Mouse (Mus musculus): Measurements from ENCODE around the gene Dcst1. TPM values are rescaled to one million over a fixed set of nuclear protein-coding genes. Genes with fewer than 3 reads are reported as not detected.

Dcst1 gene
- polyA plus RNA-seq, 1 experiment from 2014 or later, result 1.3 TPM

DNA sequence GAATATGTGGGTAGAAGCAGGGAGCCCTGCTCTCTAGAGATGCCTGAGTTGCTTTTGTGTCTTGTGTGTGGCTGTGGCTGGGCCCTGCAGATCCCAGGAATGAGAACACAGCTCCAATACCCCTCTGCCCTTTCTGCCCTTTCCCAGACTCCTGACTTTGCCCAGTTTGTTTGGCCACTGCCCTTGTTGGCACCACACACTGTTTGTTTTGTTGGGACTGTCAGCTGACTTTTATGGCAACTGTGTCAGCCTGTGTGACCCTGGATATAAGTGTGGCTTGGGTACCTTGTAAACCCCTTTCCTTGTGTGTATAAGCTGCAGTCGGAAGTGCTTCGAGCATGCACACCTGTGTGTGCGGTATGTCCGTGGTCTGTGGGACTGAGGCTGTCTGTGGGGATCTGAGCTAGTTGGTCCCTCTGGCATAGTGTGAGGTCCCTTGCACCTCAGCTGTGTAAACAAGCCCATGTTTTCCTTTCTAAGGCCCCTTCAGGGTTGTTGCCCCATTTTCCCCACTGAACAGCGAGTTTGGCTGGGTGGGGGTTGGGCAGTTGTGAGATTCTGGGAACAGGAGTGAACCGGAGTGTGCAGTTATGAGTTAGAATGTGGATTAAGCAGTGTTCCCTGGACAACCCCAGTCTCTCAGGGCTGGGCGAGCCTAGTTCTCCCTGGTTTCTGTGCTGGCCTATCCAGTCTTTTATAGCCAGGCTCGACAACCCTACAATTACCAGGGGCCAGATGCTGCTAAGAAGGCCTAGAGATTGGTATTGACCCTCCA is 59.3 kb downstream of the Dcst1 start:
- no peaks in the 10 kb centered on the region for H3K27me3 ChIP-seq
- POLR2A ChIA-PET, result interaction anchor here (0.5 to 1.2 kb wide), 3 partner anchors 57 to 89 kb away, joined by 3 to 4 read pairs (median 3); partner anchors contain the start of genes Trim46 and Zbtb7b
- DNase-seq (ENCODE audit: low read depth, low spot score) (no peak), ATAC-seq (no peak)
- CTCF ChIA-PET, result interaction anchor here (0.8 to 4.4 kb wide), 9 partner anchors 8 to 60 kb away, joined by 3 to 17 read pairs (median 4); partner anchors contain the start of genes Efna1, Krtcap2 and Trim46
- in situ Hi-C loops (cut with MboI; ENCODE audit: low pct_unique_long_range_greater_than_20kb), result loop anchor here (5.0 kb wide), 1 partner anchor 58 kb away; the partner anchor contains the start of genes Krtcap2 and Trim46
- TF ChIP-seq CTCF (IDR thresholded peaks at IDR 0.05), result no peak

DNA sequence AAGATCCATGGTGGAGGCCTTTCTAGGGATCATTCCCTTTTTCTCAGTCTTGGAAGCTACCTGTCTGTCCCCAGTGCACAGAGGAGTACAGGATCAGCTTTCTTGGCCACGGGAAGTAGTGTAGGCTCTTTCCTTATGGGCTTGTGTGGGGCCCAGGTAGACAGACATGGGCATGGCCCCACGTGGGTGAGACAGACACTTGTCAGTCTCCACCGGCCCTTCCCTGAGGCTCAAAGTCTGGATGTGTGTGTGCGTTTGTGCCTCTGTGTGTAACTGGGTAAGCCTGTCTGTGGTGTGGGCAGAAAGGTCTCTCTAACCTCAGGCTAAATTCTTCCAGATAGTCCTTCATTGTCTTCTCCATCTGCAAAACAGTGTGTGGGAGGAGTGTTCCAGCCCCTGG is 59.9 kb downstream of the Dcst1 start:
- DNase-seq (ENCODE audit: low read depth, low spot score) (no peak), ATAC-seq (no peak)
- ChIA-PET CTCF (interaction anchor here (0.9 to 4.4 kb wide), 8 partner anchors 8 to 59 kb away, joined by 3 to 17 read pairs (median 4); partner anchors contain the start of genes Efna1, Krtcap2 and Trim46), POLR2A (no interaction called here)
- in situ Hi-C loops (cut with MboI; ENCODE audit: low pct_unique_long_range_greater_than_20kb), result loop anchor here (5.0 kb wide), 1 partner anchor 58 kb away; the partner anchor contains the start of genes Krtcap2 and Trim46
- no peak for TF ChIP-seq CTCF (IDR thresholded peaks at IDR 0.05)
- no peaks in the 10 kb centered on the region for H3K27me3 ChIP-seq

DNA sequence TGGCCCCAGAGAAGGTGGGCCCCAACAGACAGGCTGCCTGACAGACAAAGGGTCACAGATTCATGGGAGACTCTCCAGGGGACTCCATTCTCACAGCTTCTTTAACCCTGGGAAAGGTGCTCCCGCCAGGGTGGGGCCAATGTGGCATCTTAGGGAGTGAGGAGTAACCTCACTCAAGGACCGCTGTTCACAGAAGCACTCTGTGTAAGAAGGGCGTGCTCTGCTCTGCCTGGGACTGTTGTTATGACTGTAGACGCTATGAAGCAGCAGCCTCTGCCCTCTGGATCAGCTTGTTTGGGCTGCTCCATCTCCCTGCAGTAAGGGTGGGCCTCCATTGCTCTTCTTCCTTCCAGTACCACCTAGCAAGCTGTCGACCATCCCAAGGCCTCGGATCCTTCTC is 60.6 kb downstream of the Dcst1 start:
- no peak for DNase-seq (ENCODE audit: low read depth, low spot score)
- POLR2A ChIA-PET, result no interaction called here
- H3K27me3 ChIP-seq, result no peaks in the 10 kb centered on the region
- ATAC-seq, result no peak
- TF ChIP-seq CTCF (IDR thresholded peaks at IDR 0.05), result no peak
- in situ Hi-C loops (cut with MboI; ENCODE audit: low pct_unique_long_range_greater_than_20kb), result no loop called here
- CTCF ChIA-PET, result interaction anchor here (0.9 to 4.4 kb wide), 7 partner anchors 11 to 58 kb away, joined by 3 to 17 read pairs (median 3); partner anchors contain the start of genes Efna1, Krtcap2 and Trim46

DNA sequence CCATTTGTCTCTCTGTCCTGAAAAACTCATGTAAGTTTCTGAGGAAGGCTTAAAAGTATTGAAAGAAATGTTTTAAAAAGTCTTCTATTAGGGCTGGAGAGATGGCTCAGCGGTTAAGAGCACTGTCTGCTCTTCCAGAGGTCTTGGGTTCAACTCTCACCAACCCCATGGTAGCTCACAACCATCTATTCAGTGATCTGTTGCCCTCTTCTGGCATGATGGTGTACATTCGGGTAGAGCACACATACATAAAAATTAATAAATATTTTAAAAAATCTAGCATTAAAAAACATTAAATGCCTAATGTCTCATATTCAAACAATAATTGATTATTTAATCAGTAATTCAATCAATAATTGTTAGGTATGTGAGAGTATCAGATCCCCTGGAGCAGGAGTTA is 64.5 kb downstream of the Dcst1 start:
- ChIA-PET POLR2A (interaction anchor here (1.1 kb wide), 1 partner anchor 13 kb away, joined by 3 read pairs; no protein-coding TSS in a partner anchor), CTCF (interaction anchor here (0.6 to 7.5 kb wide), 10 partner anchors 8 to 107 kb away, joined by 3 to 66 read pairs (median 6); partner anchors contain the start of genes Krtcap2 and Trim46)
- in situ Hi-C loops (cut with MboI; ENCODE audit: low pct_unique_long_range_greater_than_20kb), result no loop called here
- no peaks in the 10 kb centered on the region for H3K27me3 ChIP-seq
- ATAC-seq (no peak), DNase-seq (ENCODE audit: low read depth, low spot score) (no peak)
- no peak for TF ChIP-seq CTCF (IDR thresholded peaks at IDR 0.05)

Other genes starting within 250 kb of the Dcst1 start
- gene Pklr, start 229.1 kb downstream of the Dcst1 start, polyA plus RNA-seq (2021), result 22.0 TPM
- 6.2 TPM for gene Hcn3, start 205.1 kb downstream of the Dcst1 start, polyA plus RNA-seq (2021)
- 74.8 TPM for gene Clk2, start 200.5 kb downstream of the Dcst1 start, polyA plus RNA-seq (2021)
- gene Scamp3, start 187.8 kb downstream of the Dcst1 start, polyA plus RNA-seq (2021), result 175 TPM
- 37.6 TPM for gene Fam189b, start 182.1 kb downstream of the Dcst1 start, polyA plus RNA-seq (2021)
- 141 TPM for gene Gba, start 162.3 kb downstream of the Dcst1 start, polyA plus RNA-seq (2021)
- gene Thbs3, start 150.1 kb downstream of the Dcst1 start, polyA plus RNA-seq (2021), result 86.6 TPM
- 215 TPM for gene Mtx1, start 138.2 kb downstream of the Dcst1 start, polyA plus RNA-seq (2021)
- 10.3 TPM for gene Muc1, start 136.2 kb downstream of the Dcst1 start, polyA plus RNA-seq (2021)
- gene Krtcap2, start 119.3 kb downstream of the Dcst1 start, polyA plus RNA-seq (2021), result 236 TPM
- gene Trim46, start 118.9 kb downstream of the Dcst1 start, polyA plus RNA-seq (2021), result 57.5 TPM
- 104 TPM for gene Dpm3, start 105.9 kb downstream of the Dcst1 start, polyA plus RNA-seq (2021)
- 88.3 TPM for gene Slc50a1, start 94.7 kb downstream of the Dcst1 start, polyA plus RNA-seq (2021)
- 97.1 TPM for gene Efna1, start 84.1 kb downstream of the Dcst1 start, polyA plus RNA-seq (2021)
- 9.4 TPM for gene Efna3, start 42.3 kb downstream of the Dcst1 start, polyA plus RNA-seq (2021)
- gene Efna4, start 27.2 kb downstream of the Dcst1 start, polyA plus RNA-seq (2021), result 48.7 TPM
- 226 TPM for gene Adam15, start 15.3 kb downstream of the Dcst1 start, polyA plus RNA-seq (2021)
- gene Dcst2, start 3.3 kb downstream of the Dcst1 start, polyA plus RNA-seq (2021), result 0.06 TPM
- gene Zbtb7b, start 29.5 kb upstream of the Dcst1 start, polyA plus RNA-seq (2021), result 73.7 TPM
- gene Lenep, start 37.5 kb upstream of the Dcst1 start, polyA plus RNA-seq (2021), result not detected
- gene Flad1, start 46.6 kb upstream of the Dcst1 start, polyA plus RNA-seq (2021), result 40.6 TPM
- 162 TPM for gene Cks1b, start 53.1 kb upstream of the Dcst1 start, polyA plus RNA-seq (2021)
- 174 TPM for gene Shc1, start 53.2 kb upstream of the Dcst1 start, polyA plus RNA-seq (2021)
- gene Pygo2, start 65.0 kb upstream of the Dcst1 start, polyA plus RNA-seq (2021), result 68.4 TPM
- 354 TPM for gene Pbxip1, start 71.5 kb upstream of the Dcst1 start, polyA plus RNA-seq (2021)
- gene Pmvk, start 89.3 kb upstream of the Dcst1 start, polyA plus RNA-seq (2021), result 40.7 TPM
- 0.04 TPM for gene Kcnn3, start 154.9 kb upstream of the Dcst1 start, polyA plus RNA-seq (2021)